Mouse (Mus musculus) liver, embryonic 14.5 days (tissue): ENCODE measurements around the gene Tcte1. TPM values are rescaled to one million over a fixed set of nuclear protein-coding genes. Genes with fewer than 3 reads are reported as not detected.

ENCODE experiments used
- ATAC-seq: fragments of 200-750 bp; cut with Nextera tagmentation; 2 replicates; pipeline ENCODE4 v1.8.0; 2017; ENCODE audit warnings: moderate number of reproducible peaks, mild to moderate bottlenecking, moderate library complexity; ENCODE audit not compliant: insufficient read depth
- DNase-seq, 3 experiments: peaks; one replicate each; pipeline ENCODE4 v3.0.0-alpha.2; 2012 to 2013; ENCODE audit warnings: low read depth in 3 of 3, low spot score in 3 of 3
- H3K27ac ChIP-seq: fragments of 300-500 bp; sonication (generic); 2 replicates; pipeline ENCODE4 v1.5.1; 2014; ENCODE audit warnings: moderate library complexity, mild to moderate bottlenecking, control low read depth, inconsistent platforms
- H3K27me3 ChIP-seq: fragments of 300-500 bp; sonication (generic); 2 replicates; pipeline ENCODE4 v1.6.1; 2014; ENCODE audit warnings: mild to moderate bottlenecking, low read length, moderate library complexity; ENCODE audit not compliant: control insufficient read depth, insufficient read depth
- H3K36me3 ChIP-seq: fragments of 300-500 bp; sonication (generic); replicated peaks from 2 replicates; pipeline ENCODE4 v1.6.1; 2014; ENCODE audit warnings: low read depth; ENCODE audit not compliant: control insufficient read depth, insufficient read depth
- H3K4me1 ChIP-seq, 2 experiments: fragments of 200-500 bp in 1 of 2; fragments of 300-500 bp in 1 of 2; sonication (generic) in 1 of 2; replicated peaks; 2 replicates each; pipeline ENCODE4 v1.6.1; 2012 to 2014; ENCODE audit warnings: antibody characterized with exemption in 1 of 2, inconsistent platforms in 1 of 2, low read length in 1 of 2; ENCODE audit not compliant: control insufficient read depth in 2 of 2, insufficient read depth in 2 of 2
- H3K4me2 ChIP-seq: fragments of 300-500 bp; sonication (generic); 2 replicates; pipeline ENCODE4 v1.6.1; 2014; ENCODE audit warnings: low read depth, mild to moderate bottlenecking, control low read depth, moderate library complexity
- H3K4me3 ChIP-seq, 2 experiments: fragments of 200-500 bp in 1 of 2; fragments of 300-500 bp in 1 of 2; sonication (generic) in 1 of 2; 2 replicates each; pipeline ENCODE4 v1.5.1; 2012 to 2014; ENCODE audit warnings: low read depth in 2 of 2, low read length in 2 of 2, mild to moderate bottlenecking in 2 of 2, control low read depth in 1 of 2, inconsistent platforms in 1 of 2, moderate library complexity in 1 of 2; ENCODE audit not compliant: insufficient read depth in 1 of 2
- H3K9ac ChIP-seq: fragments of 300-500 bp; sonication (generic); replicated peaks from 2 replicates; pipeline ENCODE4 v1.6.1; 2014; ENCODE audit warnings: mild to moderate bottlenecking, control low read depth, moderate library complexity
- H3K9me3 ChIP-seq: fragments of 300-500 bp; sonication (generic); 2 replicates; pipeline ENCODE4 v1.6.1; 2016; ENCODE audit warnings: low read length, mixed read lengths; ENCODE audit not compliant: control insufficient read depth
- CTCF ChIP-seq: IDR thresholded peaks from 2 replicates; pipeline ENCODE4 v1.5.1; 2016; ENCODE audit warnings: antibody characterized with exemption, low read depth, control low read depth
- EP300 ChIP-seq: IDR thresholded peaks from 2 replicates; pipeline ENCODE4 v1.6.1; 2016; ENCODE audit warnings: antibody characterized with exemption, low read depth
- WGBS: fragments of 180-500 bp; shearing (Covaris S2); extraction: QIAGEN DNeasy Blood & Tissue Kit; methylation state at CpG from one replicate; pipeline ENCODE4 v1.1.7; 2014; ENCODE audit not compliant: insufficient replicate concordance; 5-methylcytosine and 5-hydroxymethylcytosine counted together
- polyA plus RNA-seq, 2 experiments: library from polyadenylated mRNA; depleted of rRNA in 1 of 2; stranded (reverse) in 1 of 2; unstranded in 1 of 2; fragments of >200 nt; fragmentation: Nextera tagmentation in 1 of 2; extraction: Ambion mirVana in 1 of 2; gene quantifications; 2 replicates each; pipeline versions ENCODE4 v1.2.1 to v1.2.3; 2012 to 2014

Tcte1 gene
- polyA plus RNA-seq, 2 experiments = not detected

DNA sequence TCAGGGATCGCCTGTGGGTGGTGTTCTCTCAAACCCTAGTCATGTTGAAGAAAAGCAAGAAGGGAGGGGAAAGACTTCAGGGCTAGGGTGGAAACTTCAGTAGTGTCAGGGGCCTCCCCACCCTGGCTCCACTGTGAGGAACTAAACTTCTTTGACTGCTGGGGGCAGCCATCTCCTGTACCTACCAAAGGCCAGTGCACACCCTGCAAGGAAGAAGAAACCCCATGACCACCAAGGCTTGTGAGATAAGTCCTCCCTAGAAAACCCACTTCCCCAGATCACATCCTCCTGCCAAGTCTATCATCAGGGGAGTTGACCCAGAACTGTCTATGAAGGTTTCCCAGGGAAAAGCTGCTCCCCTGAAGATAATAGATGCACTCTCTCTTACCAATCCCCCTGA is 31.2 kb downstream of the Tcte1 start:
- Histone ChIP-seq H3K4me2 (no peak overlapping the region), H3K4me3 (no peak overlapping the region), H3K4me1 (peaks cover 0 to 13% of the 10 kb centered on the region in 2 experiments; a peak in 3 of 4 replicates), H3K9ac (no peak overlapping the region), H3K36me3 (no peaks in the 10 kb centered on the region), H3K27ac (no peak overlapping the region), H3K9me3 (no peaks in the 10 kb centered on the region), H3K27me3 (peaks cover 37% of the 10 kb centered on the region)
- 20% methylated on average over 1 of the region's 1 CpGs for WGBS
- DNase-seq (no peak), ATAC-seq (no peak)
- TF ChIP-seq EP300 (no peak), CTCF (no peak)

DNA sequence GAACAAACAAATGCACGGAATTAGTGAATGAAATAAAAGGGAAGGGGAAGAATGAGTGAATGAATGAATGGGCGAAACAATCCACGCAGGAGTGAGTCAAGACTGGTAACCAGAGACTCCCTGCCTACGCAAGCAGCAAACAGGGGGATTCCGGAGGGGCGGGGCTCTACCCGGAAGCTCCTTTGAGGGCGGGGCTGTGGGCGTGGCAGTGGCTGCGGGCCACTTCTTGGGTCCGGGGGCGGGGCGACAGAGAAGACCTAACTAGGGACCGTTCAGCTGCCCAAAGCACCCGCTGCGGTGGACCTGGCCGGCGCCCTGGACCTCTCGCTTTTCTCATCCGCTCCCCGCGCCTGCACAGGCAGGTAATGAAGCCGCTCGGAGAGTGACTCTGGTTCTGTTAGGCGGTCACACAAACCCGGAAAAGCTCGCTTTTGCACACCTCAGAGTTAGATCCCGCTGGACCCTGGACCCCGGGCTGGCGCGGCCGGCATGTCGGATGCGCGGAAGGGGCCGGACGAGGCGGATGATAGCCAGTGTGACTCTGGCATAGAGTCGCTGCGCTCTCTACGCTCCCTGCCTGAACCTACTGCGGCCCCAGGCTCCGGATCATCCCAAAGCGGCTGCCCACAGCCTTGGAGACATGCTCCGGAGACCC is 32.3 kb downstream of the Tcte1 start, which contains the start of gene Nfkbie:
TSS of gene Nfkbie (plus strand) at position 252 of the 655 bp plus-strand sequence.
- peak; percentile 65 for ATAC-seq
- Histone ChIP-seq H3K9me3 (no peaks in the 10 kb centered on the region), H3K36me3 (no peaks in the 10 kb centered on the region), H3K4me2 (peak within 1 kb of the TSS; percentile 87), H3K4me1 (peaks cover 0 to 13% of the 10 kb centered on the region in 2 experiments; a peak in 3 of 4 replicates), H3K27ac (no peak within 1 kb of the TSS), H3K27me3 (peaks cover 26% of the 10 kb centered on the region), H3K4me3 (peak within 1 kb of the TSS; percentile 62 to 68), H3K9ac (peak within 1 kb of the TSS; percentile 54)
- TF ChIP-seq CTCF (no peak), EP300 (no peak)
- under 1% methylated on average over 38 of the region's 45 CpGs for WGBS
- DNase-seq = peak; percentile 75 to 84 (median 77)

DNA sequence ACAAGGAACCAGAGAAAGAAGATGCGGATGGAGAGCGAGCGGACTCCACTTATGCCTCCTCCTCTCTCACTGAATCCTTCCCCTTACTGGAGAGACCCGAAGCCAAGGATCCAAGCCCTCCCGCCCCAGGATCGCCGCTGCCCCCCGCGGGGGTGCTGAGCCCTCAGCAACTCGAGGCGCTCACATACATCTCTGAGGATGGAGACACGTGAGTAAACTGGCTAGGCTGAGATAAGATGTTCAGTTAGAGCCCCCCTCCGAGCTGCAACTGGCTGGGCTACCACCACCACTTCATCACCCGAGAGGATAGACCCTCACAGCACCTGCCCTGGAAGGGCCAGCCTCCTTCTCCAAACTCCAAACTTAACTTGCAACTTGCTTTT is 32.9 kb downstream of the Tcte1 start:
- Histone ChIP-seq H3K27me3 (peaks cover 21% of the 10 kb centered on the region), H3K9me3 (no peaks in the 10 kb centered on the region), H3K4me3 (peak overlapping the region; percentile 62 to 68), H3K4me2 (peak overlapping the region; percentile 87), H3K9ac (peak overlapping the region; percentile 54), H3K27ac (no peak overlapping the region), H3K4me1 (peaks cover 0 to 13% of the 10 kb centered on the region in 2 experiments; a peak in 3 of 4 replicates), H3K36me3 (no peaks in the 10 kb centered on the region)
- DNase-seq (no peak), ATAC-seq (no peak)
- 1% methylated on average over 14 of the region's 14 CpGs for WGBS
- no peak for TF ChIP-seq EP300
- TF ChIP-seq CTCF = no peak

DNA sequence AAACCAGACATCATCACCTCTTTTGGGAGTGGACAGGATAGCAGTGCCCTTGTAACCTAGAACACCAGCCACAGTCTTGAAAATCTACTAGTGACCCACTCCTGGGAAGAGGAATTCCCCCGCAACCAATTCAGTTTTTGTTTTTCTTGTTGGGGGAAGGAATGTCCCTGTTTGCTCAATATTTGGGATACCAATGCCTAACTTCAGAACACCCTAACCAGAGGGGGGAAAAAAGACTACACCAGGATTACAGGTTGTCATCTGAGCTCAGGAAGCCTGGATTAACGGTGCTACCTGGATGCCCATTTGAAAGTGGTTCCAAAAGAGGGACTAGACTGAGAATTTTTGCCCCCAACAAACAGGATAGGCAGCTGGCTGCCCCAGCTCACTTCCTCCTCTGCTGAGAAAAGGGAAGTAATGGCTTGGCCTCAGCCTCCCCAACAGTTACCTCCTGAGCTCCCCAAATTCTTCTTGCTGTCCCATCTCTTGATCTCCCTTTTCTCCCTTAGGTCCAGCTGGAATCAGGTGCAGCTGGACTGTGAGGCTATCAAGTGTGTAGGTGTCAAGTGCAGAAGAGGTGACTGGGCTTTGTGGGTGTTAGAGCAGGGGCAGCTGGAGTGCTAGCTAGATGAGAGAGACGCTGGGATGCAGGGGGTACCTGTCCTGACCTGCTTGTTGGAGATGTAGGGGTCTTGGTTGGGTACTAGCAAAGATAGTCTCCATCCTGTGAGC is 33.4 kb downstream of the Tcte1 start:
- H3K27me3 ChIP-seq = peaks cover 17% of the 10 kb centered on the region

More for the DNA sequence above, 33.4 kb downstream of the Tcte1 start:
- Histone ChIP-seq H3K4me2 (peak overlapping the region; percentile 87), H3K4me1 (peaks cover 0 to 13% of the 10 kb centered on the region in 2 experiments; a peak in 3 of 4 replicates), H3K9ac (no peak overlapping the region), H3K9me3 (no peaks in the 10 kb centered on the region), H3K4me3 (peak overlapping the region; percentile 62 to 68; a peak in 3 of 4 replicates), H3K27ac (no peak overlapping the region), H3K36me3 (no peaks in the 10 kb centered on the region)
- DNase-seq = no peak
- WGBS = 34% methylated on average over 3 of the region's 3 CpGs
- no peak for ATAC-seq
- TF ChIP-seq EP300 (no peak), CTCF (no peak)
